Mouse (Mus musculus) midbrain, embryonic 11.5 days (tissue): ENCODE results near the gene Pecam1. TPM values are rescaled to one million over a fixed set of nuclear protein-coding genes. Genes with fewer than 3 reads are reported as not detected.

Experiments
- ATAC-seq: fragments of 200-750 bp; cut with Nextera tagmentation; 2 replicates; pipeline ENCODE4 v1.8.0; 2017; ENCODE audit warnings: moderate TSS enrichment, moderate library complexity; ENCODE audit not compliant: low FRiP score
- DNase-seq: peaks from one replicate; pipeline ENCODE4 v3.0.0; 2015; ENCODE audit warnings: low spot score; ENCODE audit errors: missing footprints
- H3K27ac ChIP-seq: fragments of 300-500 bp; sonication (generic); 2 replicates; pipeline ENCODE4 v1.5.1; 2014; ENCODE audit warnings: low read depth, low read length
- H3K27me3 ChIP-seq: fragments of 300-500 bp; sonication (generic); 2 replicates; pipeline ENCODE4 v1.6.1; 2014; ENCODE audit warnings: mild to moderate bottlenecking, low read length, moderate library complexity, mixed read lengths; ENCODE audit not compliant: control insufficient read depth, insufficient read depth
- H3K36me3 ChIP-seq: fragments of 300-500 bp; sonication (generic); 2 replicates; pipeline ENCODE4 v1.6.1; 2014; ENCODE audit warnings: mild to moderate bottlenecking, low read length, moderate library complexity, mixed read lengths; ENCODE audit not compliant: control insufficient read depth, insufficient read depth
- H3K4me1 ChIP-seq: fragments of 300-500 bp; sonication (generic); 2 replicates; pipeline ENCODE4 v1.6.1; 2014; ENCODE audit warnings: low read length; ENCODE audit not compliant: control insufficient read depth, insufficient read depth
- H3K4me2 ChIP-seq: fragments of 300-500 bp; sonication (generic); 2 replicates; pipeline ENCODE4 v1.6.1; 2014; ENCODE audit warnings: mild to moderate bottlenecking, moderate library complexity
- H3K4me3 ChIP-seq: fragments of 300-500 bp; sonication (generic); 2 replicates; pipeline ENCODE4 v1.5.1; 2014; ENCODE audit warnings: low read depth, low read length
- H3K9ac ChIP-seq: fragments of 300-500 bp; sonication (generic); 2 replicates; pipeline ENCODE4 v1.6.1; 2014; ENCODE audit warnings: low read length
- H3K9me3 ChIP-seq: fragments of 300-500 bp; sonication (generic); 2 replicates; pipeline ENCODE4 v1.6.1; 2016; ENCODE audit warnings: low read length; ENCODE audit not compliant: control insufficient read depth
- WGBS: fragments of 180-500 bp; shearing (Covaris S2); extraction: QIAGEN DNeasy Blood & Tissue Kit; methylation state at CpG from one replicate; pipeline ENCODE4 v1.1.7; 2014; 5-methylcytosine and 5-hydroxymethylcytosine counted together
- polyA plus RNA-seq: library from polyadenylated mRNA; unstranded; fragments of >200 nt; fragmentation: Nextera tagmentation; extraction: Ambion mirVana; gene quantifications from 2 replicates; pipeline ENCODE4 v1.2.1, GENCODE M21; 2014

Gene Pecam1
- polyA plus RNA-seq: 19.8 and 21.5 TPM in 2 replicates

DNA sequence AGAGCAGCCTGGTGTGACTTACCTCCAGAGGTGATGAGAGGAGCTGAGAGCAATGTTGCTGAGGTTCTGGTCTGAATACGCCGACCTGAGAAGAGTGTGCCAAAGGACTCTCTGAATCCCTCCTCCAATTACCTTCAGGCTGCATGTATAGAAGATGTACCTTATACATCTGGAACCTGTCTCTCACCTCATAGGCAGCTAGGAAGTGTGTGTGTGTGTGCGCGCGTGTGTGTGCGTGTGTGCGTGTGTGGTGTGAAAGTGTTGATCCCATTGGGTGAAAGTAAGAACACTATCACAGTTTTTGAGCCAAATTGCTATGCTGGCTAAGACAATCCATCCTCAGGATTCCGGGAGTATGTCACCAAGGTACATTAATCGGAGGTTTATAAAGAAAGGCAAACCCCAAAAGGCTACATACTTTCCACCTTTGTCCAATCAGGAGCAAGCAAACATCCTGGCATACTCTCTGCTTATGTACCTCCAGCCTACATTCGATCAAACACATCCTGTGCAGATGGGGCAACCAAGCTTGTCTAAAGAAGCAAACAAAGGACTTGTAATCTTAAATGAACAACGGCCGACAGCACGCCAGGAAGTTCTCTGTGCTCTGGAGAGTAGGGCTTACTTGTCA, at the start of gene Pecam1:
Pecam1 (minus strand) TSS at position 508 of the 631 bp plus-strand sequence.
- no peaks in the 10 kb centered on the region for H3K27me3 ChIP-seq
- 90% methylated on average over 13 of the region's 13 CpGs for WGBS

DNA sequence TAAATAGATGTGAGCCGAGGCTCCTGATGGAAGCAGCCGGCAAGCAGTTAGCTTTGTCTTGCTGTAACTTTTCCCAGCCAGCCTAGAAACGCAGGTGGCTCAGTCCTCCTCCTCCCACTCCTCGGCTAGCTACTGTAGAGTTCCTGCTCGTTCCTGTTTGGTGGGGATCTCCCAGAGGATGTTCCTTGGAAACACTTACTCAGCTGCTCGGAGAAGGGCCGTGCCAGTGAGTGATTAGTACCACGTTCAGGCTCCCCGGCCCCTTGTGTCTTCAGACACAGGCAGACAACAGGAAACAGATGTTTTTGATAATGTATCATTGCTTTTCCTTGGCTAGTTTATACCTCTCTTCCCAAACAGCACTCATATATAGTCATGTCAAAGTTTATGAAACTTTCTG, 45.3 kb upstream of the Pecam1 start:
- Histone ChIP-seq H3K27ac (no peak overlapping the region), H3K36me3 (peaks cover 21% of the 10 kb centered on the region), H3K4me3 (no peak overlapping the region), H3K4me2 (no peak overlapping the region), H3K4me1 (no peaks in the 10 kb centered on the region), H3K27me3 (no peaks in the 10 kb centered on the region), H3K9ac (no peak overlapping the region), H3K9me3 (no peaks in the 10 kb centered on the region; the same call in 1 of the 2 replicates)
- no peak for DNase-seq
- ATAC-seq: no peak
- WGBS: 74% methylated on average over 9 of the region's 9 CpGs

More for the DNA sequence above, at the start of gene Pecam1:
- no peak for DNase-seq
- H3K27ac ChIP-seq: no peak within 1 kb of the TSS
- H3K4me1 ChIP-seq: no peaks in the 10 kb centered on the region
- no peak within 1 kb of the TSS for H3K4me3 ChIP-seq
- no peak within 1 kb of the TSS for H3K9ac ChIP-seq
- no peaks in the 10 kb centered on the region for H3K9me3 ChIP-seq
- no peak for ATAC-seq
- no peaks in the 10 kb centered on the region for H3K36me3 ChIP-seq
- no peak within 1 kb of the TSS for H3K4me2 ChIP-seq

DNA sequence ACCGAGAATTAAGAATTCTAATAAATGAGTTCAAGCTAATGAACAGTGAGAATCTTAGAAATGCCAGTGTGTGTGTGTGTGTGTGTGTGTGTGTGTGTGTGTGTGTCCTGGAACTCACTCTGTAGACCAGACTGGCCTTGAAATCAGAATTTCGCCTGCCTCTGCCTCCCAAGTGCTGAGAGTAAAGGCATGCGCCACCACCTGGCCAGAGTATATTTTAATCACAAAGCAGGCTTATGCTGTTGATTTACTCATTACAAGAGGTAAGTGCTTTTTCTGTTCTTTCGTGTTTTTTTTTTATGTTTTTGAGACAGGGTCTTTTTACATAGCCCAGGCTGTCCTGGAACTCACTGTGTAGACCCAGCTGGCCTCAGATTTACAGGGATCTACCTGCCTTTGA, 43.4 kb upstream of the Pecam1 start:
- Histone ChIP-seq H3K9ac (no peak overlapping the region), H3K27me3 (no peaks in the 10 kb centered on the region), H3K27ac (no peak overlapping the region), H3K4me2 (no peak overlapping the region), H3K9me3 (no peaks in the 10 kb centered on the region; the same call in 1 of the 2 replicates), H3K36me3 (peaks cover 13% of the 10 kb centered on the region), H3K4me1 (peaks cover 5% of the 10 kb centered on the region; the same call in 1 of the 2 replicates), H3K4me3 (no peak overlapping the region)
- 72% methylated on average over 4 of the region's 4 CpGs for WGBS
- DNase-seq (no peak), ATAC-seq (no peak)

DNA sequence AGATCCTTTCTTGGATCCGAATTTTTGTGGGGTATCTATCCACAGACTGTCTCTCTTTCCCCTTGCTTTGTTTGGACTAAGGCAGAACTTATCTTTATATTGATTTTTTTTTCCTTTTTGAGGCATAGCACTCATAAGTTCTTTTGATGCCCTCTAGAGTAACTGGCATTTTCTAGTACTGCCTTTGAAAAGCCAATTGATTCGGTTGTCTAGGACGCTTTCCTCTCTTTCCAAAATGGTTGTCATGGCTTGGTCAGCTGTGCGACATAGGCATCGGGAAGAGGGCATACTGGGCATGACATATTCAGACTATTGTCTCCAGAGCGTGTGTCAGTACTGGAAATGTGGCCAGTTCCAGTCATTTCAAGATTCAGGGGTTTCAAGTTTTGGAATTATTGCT, 39.2 kb upstream of the Pecam1 start:
- no peaks in the 10 kb centered on the region for H3K27me3 ChIP-seq
- H3K4me1 ChIP-seq: peaks cover 15% of the 10 kb centered on the region
- WGBS: 0% methylated on average over 6 of the region's 6 CpGs
- peaks cover 4% of the 10 kb centered on the region; the same call in 1 of the 2 replicates for H3K36me3 ChIP-seq
- DNase-seq: peak; percentile 92
- peak overlapping the region; percentile 64 for H3K4me2 ChIP-seq
- H3K9me3 ChIP-seq: no peaks in the 10 kb centered on the region
- no peak for ATAC-seq
- H3K4me3 ChIP-seq: peak overlapping the region; percentile 98
- peak overlapping the region; percentile 98 for H3K27ac ChIP-seq
- peak overlapping the region; percentile 100 for H3K9ac ChIP-seq

DNA sequence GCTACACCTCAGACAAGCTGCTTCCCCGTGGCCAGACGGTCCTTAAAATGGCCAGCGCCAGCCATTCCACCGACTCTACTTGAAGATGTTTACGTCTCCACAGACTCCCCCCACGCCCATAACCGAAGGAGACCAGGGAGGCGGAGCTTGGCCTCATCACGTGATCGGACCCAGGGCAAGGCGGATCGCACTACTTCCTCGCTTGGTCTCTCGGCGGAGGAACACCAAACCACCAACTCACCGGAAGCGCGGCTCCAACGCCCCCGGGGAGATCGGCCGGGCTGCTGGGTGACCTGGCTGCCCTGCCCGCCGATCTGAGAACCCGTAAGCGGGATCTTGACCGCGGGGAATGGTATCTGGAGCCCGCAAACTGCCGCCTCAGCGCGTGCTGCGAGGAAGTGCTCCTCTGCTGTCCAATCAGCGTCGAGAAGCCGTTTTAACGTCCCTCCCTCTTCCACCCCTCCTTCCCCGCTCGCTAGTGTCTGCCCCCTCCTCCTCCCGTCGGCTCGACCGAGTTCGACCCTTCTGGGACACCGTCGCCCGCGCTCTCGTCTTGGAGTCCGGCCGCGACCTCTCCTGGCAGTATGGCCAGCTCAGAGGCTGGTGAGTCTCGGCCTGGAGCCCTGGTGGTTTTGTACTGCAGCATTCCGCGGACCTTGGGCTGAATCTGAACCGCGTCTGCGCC, 38.5 kb upstream of the Pecam1 start, which contains the start of the genes Ddx5 and Cep95:
Ddx5 (minus strand) TSS at position 411 of the 685 bp plus-strand sequence.
Cep95 (plus strand) TSS at position 478 of the 685 bp plus-strand sequence.
- Histone ChIP-seq H3K4me3 (peak within 1 kb of the TSS; percentile 98), H3K36me3 (peaks cover 6% of the 10 kb centered on the region; the same call in 1 of the 2 replicates), H3K9me3 (no peaks in the 10 kb centered on the region), H3K27me3 (no peaks in the 10 kb centered on the region), H3K4me1 (peaks cover 15% of the 10 kb centered on the region), H3K9ac (peak within 1 kb of the TSS; percentile 100), H3K27ac (peak within 1 kb of the TSS; percentile 98), H3K4me2 (peak within 1 kb of the TSS; percentile 64)
- under 1% methylated on average over 58 of the region's 58 CpGs for WGBS
- DNase-seq: peak; percentile 100
- peak; percentile 93 for ATAC-seq

DNA sequence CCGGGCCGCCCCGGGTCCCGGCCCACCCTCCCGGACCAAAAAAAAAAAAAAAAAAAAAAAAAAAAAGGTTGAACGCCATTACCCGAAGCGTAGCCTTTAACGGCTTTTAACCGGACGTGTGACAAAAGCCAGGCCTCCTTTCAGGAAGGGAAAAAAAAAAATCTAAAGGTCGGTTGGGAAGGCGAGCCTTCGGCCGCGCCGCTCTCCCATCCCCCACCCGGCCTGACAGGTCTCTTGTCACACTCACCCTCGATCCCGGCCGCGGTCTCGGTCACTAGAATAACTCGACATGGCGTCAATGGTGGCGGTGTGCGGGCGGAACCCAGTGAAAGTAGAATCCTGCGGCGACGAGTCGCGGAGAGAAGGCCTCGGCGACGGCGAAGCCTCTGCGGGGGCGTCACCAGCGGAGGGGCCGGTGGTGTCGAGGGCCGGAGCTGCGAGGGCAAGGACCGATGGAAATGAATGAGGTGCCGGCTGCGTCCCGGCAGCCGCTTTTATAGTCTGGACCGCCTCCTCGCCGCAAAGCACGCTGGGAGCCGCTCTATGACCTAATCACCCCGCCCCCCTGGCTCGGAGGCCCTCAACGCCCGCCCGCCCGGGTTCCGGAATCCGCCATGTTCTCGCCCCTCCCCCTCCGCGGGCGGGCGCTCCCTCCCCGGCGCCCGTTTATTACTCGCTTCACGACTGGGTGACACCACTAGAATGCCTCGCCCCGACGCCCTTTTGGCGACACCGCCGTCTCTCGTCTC, 37.8 kb upstream of the Pecam1 start:
- ATAC-seq: peak; percentile 77
- H3K9ac ChIP-seq: peak overlapping the region; percentile 100
- H3K9me3 ChIP-seq: no peaks in the 10 kb centered on the region
- peak overlapping the region; percentile 64 for H3K4me2 ChIP-seq
- peak overlapping the region; percentile 98 for H3K4me3 ChIP-seq
- WGBS: under 1% methylated on average over 77 of the region's 79 CpGs
- DNase-seq: no peak
- peaks cover 15% of the 10 kb centered on the region for H3K4me1 ChIP-seq
- H3K27ac ChIP-seq: peak overlapping the region; percentile 98
- H3K36me3 ChIP-seq: peaks cover 13% of the 10 kb centered on the region
- no peaks in the 10 kb centered on the region for H3K27me3 ChIP-seq

DNA sequence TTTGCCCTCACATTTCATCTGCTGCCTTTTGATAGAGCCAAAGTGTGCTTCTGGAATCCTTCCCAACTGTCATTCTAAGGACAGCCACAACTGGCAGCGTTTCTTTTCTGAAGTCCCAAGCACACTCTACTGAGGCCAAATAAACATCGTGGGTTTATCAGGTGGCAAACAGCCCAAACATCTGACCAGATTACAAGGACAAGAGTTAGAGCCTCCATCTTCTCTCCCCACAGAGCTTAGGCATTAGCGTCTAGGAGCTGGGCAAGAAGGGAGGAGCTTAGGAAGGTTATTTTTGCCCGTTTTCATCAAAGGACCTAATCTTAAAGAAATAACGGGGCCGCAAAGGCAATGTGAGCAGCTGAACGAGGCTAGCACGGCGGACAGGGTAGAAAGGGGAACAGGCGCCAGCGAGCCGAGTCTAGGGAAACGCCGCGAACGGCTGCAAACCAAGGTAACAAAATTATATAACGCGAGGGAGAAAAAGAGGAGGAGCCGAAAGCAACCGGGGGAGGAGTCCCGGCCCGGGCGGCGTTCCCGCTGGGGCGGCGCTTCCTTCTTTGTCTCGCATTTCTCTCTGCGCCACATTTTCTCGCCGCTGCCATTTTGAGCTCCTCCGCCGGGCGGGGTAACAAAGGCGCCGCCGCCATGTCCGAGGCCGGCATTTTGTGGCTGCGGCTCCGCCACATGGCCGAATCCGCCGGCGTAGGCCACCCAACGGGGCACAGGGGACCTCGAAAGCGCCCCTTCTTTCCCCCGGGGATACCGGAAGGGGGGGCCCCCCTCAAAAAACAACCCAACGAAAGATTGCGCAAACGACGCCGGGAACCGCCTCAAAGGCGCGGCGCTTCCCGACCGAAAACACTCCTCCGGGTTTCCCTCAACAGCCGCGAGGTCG, 37.0 kb upstream of the Pecam1 start:
- 0 out of 2 replicates have a peak, but pooled peaks have one; percentile 3 for ATAC-seq
- Histone ChIP-seq H3K27ac (peak overlapping the region; percentile 98), H3K9me3 (no peaks in the 10 kb centered on the region), H3K36me3 (peaks cover 20% of the 10 kb centered on the region), H3K4me1 (peaks cover 15% of the 10 kb centered on the region), H3K4me2 (peak overlapping the region; percentile 55), H3K4me3 (peak overlapping the region; percentile 98), H3K9ac (peak overlapping the region; percentile 100), H3K27me3 (no peaks in the 10 kb centered on the region)
- WGBS: under 1% methylated on average over 64 of the region's 65 CpGs
- peak; percentile 95 for DNase-seq

DNA sequence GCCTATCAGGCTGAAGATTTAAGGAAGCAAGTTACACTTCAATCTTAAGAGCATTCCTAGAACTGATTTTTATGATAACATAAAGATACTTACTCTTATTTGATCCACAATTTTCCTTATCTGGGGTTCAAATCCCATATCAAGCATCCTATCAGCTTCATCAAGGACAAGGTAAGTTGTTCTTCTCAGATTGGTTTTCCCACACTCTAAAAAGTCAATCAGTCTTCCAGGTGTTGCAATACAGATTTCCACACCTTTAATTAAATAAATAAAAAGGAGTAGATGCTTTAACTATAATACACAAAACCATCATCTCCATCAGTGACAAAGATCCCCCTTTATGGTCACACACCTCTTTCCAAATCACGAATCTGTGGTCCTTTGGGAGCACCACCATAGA, 34.6 kb upstream of the Pecam1 start:
- H3K4me1 ChIP-seq: peaks cover 12% of the 10 kb centered on the region
- no peaks in the 10 kb centered on the region for H3K9me3 ChIP-seq
- 95% methylated on average over 1 of the region's 1 CpGs for WGBS
- DNase-seq: no peak
- no peak overlapping the region for H3K4me3 ChIP-seq
- no peak overlapping the region for H3K27ac ChIP-seq
- H3K4me2 ChIP-seq: no peak overlapping the region
- no peak for ATAC-seq
- no peak overlapping the region for H3K9ac ChIP-seq
- peaks cover 26% of the 10 kb centered on the region for H3K36me3 ChIP-seq
- no peaks in the 10 kb centered on the region for H3K27me3 ChIP-seq
